Mouse (Mus musculus) naive thymus-derived CD4-positive, alpha-beta T cell, adult 2 months (primary cell): ENCODE data around the gene Cfap100.
A peak's percentile ranks its signal among the peaks of the same experiment; 100 is the strongest.

Source experiments
- DNase-seq: peaks from one replicate; pipeline ENCODE4 v3.0.0-alpha.2; 2011; ENCODE audit warnings: low read depth

The Cfap100 gene

GRCm38 (mm10) chr6:90377708-90378107 is 50.9 kb downstream of the Cfap100 start:
- DNase-seq: no peak

GRCm38 (mm10) chr6:90374647-90375046 is 54.0 kb downstream of the Cfap100 start:
- DNase-seq: no peak

GRCm38 (mm10) chr6:90369725-90370553 is 58.7 kb downstream of the Cfap100 start:
- peak; percentile 58 for DNase-seq

DNA sequence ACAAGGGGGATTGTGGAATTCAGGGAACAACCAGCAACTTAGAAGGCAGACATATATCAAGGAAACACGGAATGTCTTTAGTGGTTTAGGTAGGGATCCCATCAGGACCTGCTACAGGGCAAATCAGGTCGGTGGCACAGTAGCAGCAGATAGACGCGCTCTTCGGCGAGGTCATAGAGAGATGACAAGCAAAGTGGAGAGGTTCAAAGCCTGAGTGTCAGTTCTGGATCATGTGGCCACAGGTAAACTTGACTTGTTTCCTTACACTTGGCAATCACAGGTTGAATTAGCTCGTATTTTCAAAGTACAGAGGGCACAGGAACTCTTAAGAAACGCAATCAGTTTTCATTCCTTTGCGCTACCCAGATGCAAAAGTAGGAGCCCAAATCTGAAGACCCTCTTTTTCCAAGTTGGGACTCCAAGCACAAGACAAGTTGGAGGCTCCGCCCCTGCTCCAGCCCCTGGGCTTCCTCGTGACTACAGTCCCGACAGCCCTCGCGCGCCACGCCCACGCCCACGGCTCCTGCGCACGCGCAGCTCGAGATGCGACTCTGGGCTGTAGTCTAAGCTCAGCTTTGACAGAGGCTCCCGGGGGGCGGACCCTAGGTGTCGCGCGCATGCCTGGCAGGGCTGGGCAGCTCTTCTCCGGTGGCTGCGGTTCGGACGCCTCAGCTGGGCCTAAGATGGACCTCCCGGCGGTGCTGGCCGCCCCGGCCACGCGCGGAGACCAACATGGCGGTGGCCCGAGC is 59.4 kb downstream of the Cfap100 start, which contains the start of gene Zxdc:
Gene Zxdc (plus strand): TSS at position 517 of the 749 bp plus-strand sequence.
- DNase-seq: peak; percentile 96

GRCm38 (mm10) chr6:90363301-90363700 is 65.3 kb downstream of the Cfap100 start:
- DNase-seq: no peak

- DNase-seq: no peak
Observed at GRCm38 (mm10) chr6:90360922-90361614, 67.5 kb downstream of the Cfap100 start.

GRCm38 (mm10) chr6:90360024-90360781 is 68.4 kb downstream of the Cfap100 start:
- no peak for DNase-seq

DNA sequence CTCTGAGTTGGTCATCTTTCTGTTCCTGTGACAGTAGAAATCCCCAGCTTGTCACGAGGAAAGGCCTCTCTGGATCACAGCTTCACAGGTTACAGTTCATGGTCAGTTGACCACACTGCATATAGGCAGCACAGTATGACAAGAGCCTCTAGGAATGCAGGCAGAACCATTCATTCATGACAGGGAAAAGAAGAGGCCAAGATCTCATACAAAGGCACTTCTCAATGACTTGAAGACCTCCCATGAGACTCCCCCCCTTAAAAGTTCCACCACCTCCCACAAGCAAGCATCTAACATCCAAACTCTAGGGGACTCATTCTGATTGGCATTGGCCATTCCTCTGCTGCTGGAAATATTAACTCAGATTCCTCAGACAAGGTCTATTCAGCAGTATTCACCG is 69.2 kb downstream of the Cfap100 start:
- no peak for DNase-seq

- no peak for DNase-seq
Observed at GRCm38 (mm10) chr6:90358142-90358541, 70.5 kb downstream of the Cfap100 start.
